Mouse (Mus musculus) heart, postnatal 0 days (tissue): ENCODE results near the gene Nupr1l. TPM values are rescaled to one million over a fixed set of nuclear protein-coding genes. Genes with fewer than 3 reads are reported as not detected.
"Not testable (repeated sequence)": the region's sequence is repeated elsewhere in the genome, so short reads cannot be mapped to it uniquely, and the experiment has no call there.

Experiments
- ATAC-seq: fragments of 200-750 bp; cut with Nextera tagmentation; 2 replicates; pipeline ENCODE4 v1.8.0; 2017; ENCODE audit warnings: low read depth, moderate number of reproducible peaks, moderate library complexity; ENCODE audit not compliant: insufficient read depth
- DNase-seq: peaks from one replicate; pipeline ENCODE4 v3.0.0-alpha.2; 2016; ENCODE audit warnings: low spot score
- H3K27ac ChIP-seq: fragments of 300-500 bp; sonication (generic); 2 replicates; pipeline ENCODE4 v1.5.1; 2014; ENCODE audit warnings: low read depth, mild to moderate bottlenecking
- H3K27me3 ChIP-seq: fragments of 300-500 bp; sonication (generic); 2 replicates; pipeline ENCODE4 v1.6.1; 2014; ENCODE audit warnings: low read length, mixed read lengths; ENCODE audit not compliant: control insufficient read depth, insufficient read depth
- H3K36me3 ChIP-seq: fragments of 300-500 bp; sonication (generic); replicated peaks from 2 replicates; pipeline ENCODE4 v1.6.1; 2014; ENCODE audit warnings: low read length, mixed read lengths; ENCODE audit not compliant: control insufficient read depth, insufficient read depth
- H3K4me1 ChIP-seq: fragments of 300-500 bp; sonication (generic); 2 replicates; pipeline ENCODE4 v1.6.1; 2014; ENCODE audit warnings: antibody characterized with exemption; ENCODE audit not compliant: control insufficient read depth, insufficient read depth
- H3K4me2 ChIP-seq: fragments of 300-500 bp; sonication (generic); 2 replicates; pipeline ENCODE4 v1.6.1; 2014; ENCODE audit warnings: low read depth, mild to moderate bottlenecking, low read length, moderate library complexity
- H3K4me3 ChIP-seq: fragments of 300-500 bp; sonication (generic); 2 replicates; pipeline ENCODE4 v1.5.1; 2014; ENCODE audit warnings: low read depth, low read length
- H3K9ac ChIP-seq: fragments of 300-500 bp; sonication (generic); replicated peaks from 2 replicates; pipeline ENCODE4 v1.6.1; 2014; ENCODE audit warnings: low read depth, low read length, mixed read lengths
- H3K9me3 ChIP-seq: fragments of 300-500 bp; sonication (generic); replicated peaks from 2 replicates; pipeline ENCODE4 v1.6.1; 2016; ENCODE audit warnings: low read length; ENCODE audit not compliant: control insufficient read depth
- CTCF ChIP-seq: IDR thresholded peaks from 2 replicates; pipeline ENCODE4 v1.5.1; 2016; ENCODE audit warnings: antibody characterized with exemption, control low read depth, low read depth
- EP300 ChIP-seq: IDR thresholded peaks from 2 replicates; pipeline ENCODE4 v1.6.1; 2016; ENCODE audit warnings: antibody characterized with exemption, low read depth
- WGBS: fragments of 180-500 bp; shearing (Covaris S2); extraction: QIAGEN DNeasy Blood & Tissue Kit; methylation state at CpG from one replicate; pipeline ENCODE4 v1.1.7; 2014; 5-methylcytosine and 5-hydroxymethylcytosine counted together
- polyA plus RNA-seq: library from polyadenylated mRNA; unstranded; fragments of >200 nt; fragmentation: Nextera tagmentation; extraction: Ambion mirVana; gene quantifications from 2 replicates; pipeline ENCODE4 v1.2.1, GENCODE M21; 2015
- total RNA-seq: library from RNA; depleted of rRNA; stranded (reverse); fragments of >200 nt; gene quantifications from 2 replicates; pipeline ENCODE4 v1.2.3, GENCODE M21; 2014; ENCODE audit warnings: low replicate concordance

The Nupr1l gene
- total and polyA plus RNA-seq, 2 experiments from 2014 or later: 0.38 to 2.7 TPM

GRCm38 (mm10) chr5:129907775-129908174 lies 565 bp upstream of the Nupr1l start:
- 0 out of 2 replicates have a peak, but pooled peaks cover 4% of the 10 kb centered on the region for H3K4me1 ChIP-seq
- H3K9me3 ChIP-seq: no peaks in the 10 kb centered on the region
- H3K4me3 ChIP-seq: peak overlapping the region; percentile 58
- peak overlapping the region; percentile 51 for H3K9ac ChIP-seq
- H3K36me3 ChIP-seq: no peaks in the 10 kb centered on the region
- no peak overlapping the region for H3K27ac ChIP-seq
- 28% methylated on average over 4 of the region's 4 CpGs for whole genome bisulfite sequencing
- TF ChIP-seq EP300 (no peak), CTCF (no peak)
- ATAC-seq: no peak
- H3K4me2 ChIP-seq: peak overlapping the region; percentile 77
- no peaks in the 10 kb centered on the region for H3K27me3 ChIP-seq
- no peak for DNase-seq

- 0 out of 2 replicates have a peak, but pooled peaks cover 4% of the 10 kb centered on the region for H3K4me1 ChIP-seq
- H3K27ac ChIP-seq: no peak overlapping the region
- TF ChIP-seq EP300 (no peak), CTCF (no peak)
- 69% methylated on average over 9 of the region's 9 CpGs for WGBS
- H3K9me3 ChIP-seq: no peaks in the 10 kb centered on the region
- H3K4me2 ChIP-seq: peak overlapping the region; percentile 77
- DNase-seq (no peak), ATAC-seq (no peak)
- H3K36me3 ChIP-seq: no peaks in the 10 kb centered on the region
- H3K4me3 ChIP-seq: peak overlapping the region; percentile 58
- no peaks in the 10 kb centered on the region for H3K27me3 ChIP-seq
- H3K9ac ChIP-seq: 0 out of 2 replicates have a peak overlapping the region, but pooled peaks have one; percentile 51
These were observed 807 bp downstream of the Nupr1l start for GRCm38 (mm10) chr5:129909147-129909546.

- H3K9ac ChIP-seq: no peak overlapping the region
- H3K27ac ChIP-seq: no peak overlapping the region
- 74% methylated on average over 7 of the region's 7 CpGs for WGBS
- H3K9me3 ChIP-seq: no peaks in the 10 kb centered on the region
- TF ChIP-seq CTCF (no peak), EP300 (no peak)
- H3K27me3 ChIP-seq: no peaks in the 10 kb centered on the region
- no peaks in the 10 kb centered on the region for H3K36me3 ChIP-seq
- H3K4me1 ChIP-seq: 0 out of 2 replicates have a peak, but pooled peaks cover 4% of the 10 kb centered on the region
- DNase-seq (no peak), ATAC-seq (no peak)
- no peak overlapping the region for H3K4me3 ChIP-seq
- no peak overlapping the region for H3K4me2 ChIP-seq
These were observed 1.3 kb downstream of the Nupr1l start for GRCm38 (mm10) chr5:129909591-129909990.

GRCm38 (mm10) chr5:129914024-129914423 lies 5.7 kb downstream of the Nupr1l start:
- DNase-seq (no peak), ATAC-seq (no peak)
- no peak overlapping the region for H3K27ac ChIP-seq
- no peaks in the 10 kb centered on the region for H3K36me3 ChIP-seq
- no peaks in the 10 kb centered on the region for H3K4me1 ChIP-seq
- H3K4me3 ChIP-seq: no peak overlapping the region
- no peak overlapping the region for H3K4me2 ChIP-seq
- H3K27me3 ChIP-seq: no peaks in the 10 kb centered on the region
- 27% methylated on average over 2 of the region's 2 CpGs for WGBS
- no peak for TF ChIP-seq EP300
- peak; percentile 45 for TF ChIP-seq CTCF
- no peak overlapping the region for H3K9ac ChIP-seq
- no peaks in the 10 kb centered on the region for H3K9me3 ChIP-seq

GRCm38 (mm10) chr5:129915491-129915890 lies 7.2 kb downstream of the Nupr1l start:
- H3K9me3 ChIP-seq, DNase-seq, H3K4me3 ChIP-seq, H3K36me3 ChIP-seq, H3K27ac ChIP-seq, ATAC-seq, H3K9ac ChIP-seq, H3K4me1 ChIP-seq, H3K4me2 ChIP-seq, H3K27me3 ChIP-seq: not testable (repeated sequence)
- WGBS: 72% methylated on average over 11 of the region's 11 CpGs

- WGBS: 79% methylated on average over 24 of the region's 24 CpGs
- no peak overlapping the region for H3K4me3 ChIP-seq
- no peaks in the 10 kb centered on the region for H3K27me3 ChIP-seq
- no peaks in the 10 kb centered on the region for H3K9me3 ChIP-seq
- H3K4me2 ChIP-seq: no peak overlapping the region
- H3K4me1 ChIP-seq: no peaks in the 10 kb centered on the region
- no peak for DNase-seq
- H3K9ac ChIP-seq: no peak overlapping the region
- H3K27ac ChIP-seq: no peak overlapping the region
- H3K36me3 ChIP-seq: no peaks in the 10 kb centered on the region
- no peak for ATAC-seq
- TF ChIP-seq CTCF (no peak), EP300 (no peak)
These were observed 9.8 kb downstream of the Nupr1l start for GRCm38 (mm10) chr5:129918065-129918651.
